8 mouse cellular contexts compared by ENCODE assay signal in the genomic region with DNA sequence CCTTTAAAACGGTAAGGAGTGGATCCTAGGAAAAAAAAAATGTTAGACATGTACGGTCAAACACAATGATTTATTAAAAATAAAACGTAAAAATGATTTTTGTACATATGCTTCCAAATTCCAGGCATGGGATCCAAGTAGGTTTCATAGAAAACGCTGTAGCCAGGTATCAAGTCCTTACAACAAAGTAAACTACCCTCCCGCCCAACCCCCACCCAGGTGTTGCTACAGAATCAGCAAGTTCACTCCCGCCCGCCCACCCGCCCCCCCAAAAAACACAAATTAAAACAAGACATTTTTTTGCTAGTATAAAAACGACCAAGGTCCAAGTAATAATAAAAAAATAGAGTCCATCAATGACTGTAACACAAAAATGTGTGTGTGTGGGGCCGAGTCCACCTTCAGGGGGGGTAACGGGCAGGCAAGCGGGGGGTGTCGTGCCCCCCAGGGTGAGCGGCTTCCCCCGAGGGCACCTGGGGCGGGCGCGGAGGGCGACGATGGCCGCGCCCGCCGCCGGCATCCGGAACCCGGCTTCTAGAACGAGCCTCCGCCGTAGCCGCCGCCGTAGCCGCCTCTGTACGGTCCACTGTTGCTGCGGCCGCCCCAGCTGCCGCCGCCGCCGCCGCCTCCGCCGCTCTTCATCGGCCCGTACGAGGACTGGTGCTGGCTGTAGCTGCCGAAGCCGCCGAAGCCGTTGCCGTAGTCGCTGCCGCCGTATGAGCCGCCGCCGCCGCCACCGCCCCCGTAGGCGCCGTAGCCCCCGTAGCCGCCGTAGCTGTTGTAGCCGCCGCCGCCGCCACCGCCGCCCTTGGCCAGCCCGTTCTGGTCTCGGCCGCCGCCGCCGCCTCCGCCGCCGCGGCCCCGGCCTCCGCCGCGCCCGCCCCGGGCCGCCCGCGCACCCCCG. TPM values are rescaled to one million over a fixed set of nuclear protein-coding genes. Genes with fewer than 3 reads are reported as not detected.
A peak's percentile ranks its signal among the peaks of the same experiment; 100 is the strongest.
DNase-seq lines count a peak whose midpoint lies in the region; ATAC-seq lines count a peak whose summit lies in the region.

No protein-coding gene starts in this region.

- H3K4me2 ChIP-seq in kidney, embryonic 15.5 days = peak overlapping the region; percentile 64
- H3K4me2 ChIP-seq in intestine, embryonic 16.5 days (ENCODE audit: low read depth, low read length) = peak overlapping the region; percentile 68

- peak overlapping the region; percentile 84 for H3K9ac ChIP-seq in kidney, embryonic 15.5 days
- H3K9ac ChIP-seq in intestine, embryonic 16.5 days (ENCODE audit: low read depth, low read length) = peak overlapping the region; percentile 99

- peak overlapping the region; percentile 98 for H3K27ac ChIP-seq in kidney, embryonic 15.5 days
- H3K27ac ChIP-seq in intestine, embryonic 16.5 days (ENCODE audit: low read length) = peak overlapping the region; percentile 98

- no peaks in the 10 kb centered on the region for H3K27me3 ChIP-seq in kidney, embryonic 15.5 days
- H3K27me3 ChIP-seq in intestine, embryonic 16.5 days (replicated peaks; ENCODE audit: control insufficient read depth, insufficient read depth, low read length) = no peaks in the 10 kb centered on the region

- ATAC-seq in kidney, embryonic 15.5 days (replicated peaks; ENCODE audit: low FRiP score) = no peak
- no peak for ATAC-seq in intestine, embryonic 16.5 days
- no peak for ATAC-seq in erythroid progenitor cell, adult 5-6 weeks (replicated peaks; ENCODE audit: low FRiP score, poor library complexity, severe bottlenecking)

- peak overlapping the region; percentile 94 for H3K4me3 ChIP-seq in kidney, embryonic 15.5 days (replicated peaks)
- H3K4me3 ChIP-seq in intestine, embryonic 16.5 days (ENCODE audit: low read length) = peak overlapping the region; percentile 98

- peaks cover 13% of the 10 kb centered on the region for H3K36me3 ChIP-seq in kidney, embryonic 15.5 days
- H3K36me3 ChIP-seq in intestine, embryonic 16.5 days (ENCODE audit: control insufficient read depth, insufficient read depth, low read length) = no peaks in the 10 kb centered on the region

- H3K4me1 ChIP-seq in kidney, embryonic 15.5 days = peaks cover 49% of the 10 kb centered on the region
- H3K4me1 ChIP-seq in intestine, embryonic 16.5 days (ENCODE audit: control insufficient read depth, insufficient read depth, low read length) = peaks cover 18% of the 10 kb centered on the region

- no peak for DNase-seq in kidney, postnatal 36 days
- DNase-seq in ES-CJ7 (ENCODE audit: low read depth, low spot score) = peak; percentile 34
- peak; percentile 27 for DNase-seq in c-Kit-positive CD71-positive TER-119-negative erythroid progenitor cells, embryonic 14.5 days (ENCODE audit: low read depth)
- DNase-seq in neural tube, embryonic 10.5 days (ENCODE audit: extremely low spot score, low spot score) = peak; percentile 76
- DNase-seq in cerebellum, adult 9-11 months = no peak

- 1% methylated on average over 77 of the region's 92 CpGs for WGBS in kidney, embryonic 15.5 days
- WGBS in intestine, embryonic 16.5 days = 1% methylated on average over 76 of the region's 92 CpGs

- H3K9me3 ChIP-seq in kidney, embryonic 15.5 days (replicated peaks) = no peaks in the 10 kb centered on the region
- no peaks in the 10 kb centered on the region for H3K9me3 ChIP-seq in intestine, embryonic 16.5 days (ENCODE audit: control insufficient read depth, low read length)

RNA-seq across cellular contexts. Expression of gene Hnrnpa0, which starts 1.2 kb away (rescaled TPM):
- polyA plus RNA-seq in kidney, embryonic 15.5 days (2015; fragmentation: Nextera tagmentation; extraction: Ambion mirVana) = 38.6 and 41.5 TPM in 2 replicates
- 20.0 and 20.9 TPM in 2 replicates for polyA plus RNA-seq in intestine, embryonic 16.5 days (2015; fragmentation: Nextera tagmentation; extraction: Ambion mirVana)
- total RNA-seq in erythroid progenitor cell, adult 5-6 weeks (2015; ENCODE audit: low replicate concordance) = 32.4 and 38.1 TPM in 2 replicates
- 21.2 and 38.1 TPM in 2 replicates for total RNA-seq in erythroid progenitor cell, adult 5-6 weeks (2017; ENCODE audit: low replicate concordance)

RNA-seq across cellular contexts. Expression of gene Klhl3, which starts 13.7 kb away (rescaled TPM):
- polyA plus RNA-seq in kidney, embryonic 15.5 days (2015; fragmentation: Nextera tagmentation; extraction: Ambion mirVana) = 6.5 and 7.2 TPM in 2 replicates
- 1.9 and 2.4 TPM in 2 replicates for polyA plus RNA-seq in intestine, embryonic 16.5 days (2015; fragmentation: Nextera tagmentation; extraction: Ambion mirVana)
- total RNA-seq in erythroid progenitor cell, adult 5-6 weeks (2015; ENCODE audit: low replicate concordance) = 0.36 and 0.84 TPM in 2 replicates
- not detected in 2 replicates for total RNA-seq in erythroid progenitor cell, adult 5-6 weeks (2017; ENCODE audit: low replicate concordance)

RNA-seq across cellular contexts. Expression of gene Idnk, which starts 30.3 kb away (rescaled TPM):
- polyA plus RNA-seq in kidney, embryonic 15.5 days (2015; fragmentation: Nextera tagmentation; extraction: Ambion mirVana) = 37.2 and 39.4 TPM in 2 replicates
- 53.8 and 54.1 TPM in 2 replicates for polyA plus RNA-seq in intestine, embryonic 16.5 days (2015; fragmentation: Nextera tagmentation; extraction: Ambion mirVana)
- 20.5 and 37.8 TPM in 2 replicates for total RNA-seq in erythroid progenitor cell, adult 5-6 weeks (2015; ENCODE audit: low replicate concordance)
- total RNA-seq in erythroid progenitor cell, adult 5-6 weeks (2017; ENCODE audit: low replicate concordance) = 13.5 and 18.4 TPM in 2 replicates

Comparison
In these comparisons a context has a peak if more than half of its experiments do, and no peak if none do; other contexts are left out.
1. DNase-seq: peak in ES-CJ7 (single experiment), c-Kit-positive CD71-positive TER-119-negative erythroid progenitor cells, embryonic 14.5 days (single experiment) and neural tube, embryonic 10.5 days (single experiment); none in kidney, postnatal 36 days (0 of 2) and cerebellum, adult 9-11 months (single experiment).